Mouse (Mus musculus): ENCODE data around the gene Sp140.
"Not testable (repeated sequence)": the region's sequence is repeated elsewhere in the genome, so short reads cannot be mapped to it uniquely, and the experiment has no call there.

The Sp140 gene

DNA sequence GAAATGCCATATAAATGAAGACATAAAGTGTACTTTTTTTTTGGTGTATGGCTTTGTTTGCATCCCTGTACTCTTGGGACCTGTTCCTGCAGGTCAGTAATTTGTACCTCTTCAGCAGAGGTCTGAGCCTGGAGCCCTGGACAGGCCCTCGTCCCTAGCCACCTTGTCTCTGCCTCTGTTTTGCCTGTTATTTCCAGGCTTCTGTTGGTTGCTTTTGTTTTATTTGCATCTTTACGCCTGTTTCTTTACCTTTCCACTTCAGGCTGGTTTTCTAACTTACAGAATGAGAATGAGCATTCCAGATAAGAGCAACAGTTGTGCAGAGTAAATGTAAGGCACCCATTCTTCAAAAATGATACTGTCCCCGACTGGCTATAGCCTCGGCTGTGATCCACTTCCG lies at the start of gene Sp140:
TSS of gene Sp140 (plus strand) at position 301 of the 400 bp plus-strand sequence.
- DNase-seq (ENCODE audit: low read depth, low spot score) = not testable (repeated sequence)

GRCm38 (mm10) chr1:85555261-85555660 lies 44.9 kb upstream of the Sp140 start:
- not testable (repeated sequence) for DNase-seq (ENCODE audit: low read depth, low spot score)

DNA sequence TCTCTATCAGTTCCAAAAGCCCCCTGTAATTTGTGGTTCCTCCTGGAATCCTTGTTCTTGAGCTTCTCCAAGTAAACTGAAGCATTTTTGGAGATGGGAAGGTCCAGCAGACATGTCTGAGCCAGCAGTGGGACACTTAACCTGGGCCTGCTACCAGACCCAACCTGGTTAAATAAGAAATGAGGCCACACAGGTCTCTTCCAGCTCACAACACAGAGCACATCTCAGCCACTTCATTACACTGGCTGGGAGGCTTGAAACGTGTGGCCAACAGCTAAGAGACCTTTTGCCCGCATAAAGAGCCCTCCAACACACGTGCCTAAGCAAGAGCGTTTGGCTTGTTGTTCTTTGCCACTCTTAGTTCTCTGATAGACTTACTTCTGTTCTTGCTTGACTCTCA lies 26.6 kb upstream of the Sp140 start:
- DNase-seq (ENCODE audit: low read depth, low spot score) = not testable (repeated sequence)

DNA sequence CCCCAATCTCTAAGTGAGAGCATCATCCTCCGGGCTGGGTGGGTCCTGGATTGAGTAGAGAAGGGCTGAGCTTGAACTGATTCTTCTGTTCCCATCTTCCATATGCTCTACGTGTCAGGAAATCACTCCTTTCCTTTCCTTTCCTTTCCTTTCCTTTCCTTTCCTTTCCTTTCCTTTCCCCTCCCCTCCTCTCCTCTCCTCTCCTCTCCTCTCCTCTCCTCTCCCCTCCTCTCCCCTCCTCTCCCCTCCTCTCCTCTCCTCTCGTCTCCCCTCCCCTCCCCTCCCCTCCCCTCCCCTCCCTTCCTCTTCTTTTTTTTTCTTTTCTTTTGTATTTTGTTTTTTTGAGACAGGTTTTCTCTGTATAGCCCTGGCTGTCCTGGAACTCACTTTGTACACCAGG lies 24.8 kb upstream of the Sp140 start, which contains the start of gene G530012D18Rik:
TSS of gene G530012D18Rik (plus strand) at position 301 of the 400 bp plus-strand sequence.
- not testable (repeated sequence) for DNase-seq (ENCODE audit: low read depth, low spot score)

DNA sequence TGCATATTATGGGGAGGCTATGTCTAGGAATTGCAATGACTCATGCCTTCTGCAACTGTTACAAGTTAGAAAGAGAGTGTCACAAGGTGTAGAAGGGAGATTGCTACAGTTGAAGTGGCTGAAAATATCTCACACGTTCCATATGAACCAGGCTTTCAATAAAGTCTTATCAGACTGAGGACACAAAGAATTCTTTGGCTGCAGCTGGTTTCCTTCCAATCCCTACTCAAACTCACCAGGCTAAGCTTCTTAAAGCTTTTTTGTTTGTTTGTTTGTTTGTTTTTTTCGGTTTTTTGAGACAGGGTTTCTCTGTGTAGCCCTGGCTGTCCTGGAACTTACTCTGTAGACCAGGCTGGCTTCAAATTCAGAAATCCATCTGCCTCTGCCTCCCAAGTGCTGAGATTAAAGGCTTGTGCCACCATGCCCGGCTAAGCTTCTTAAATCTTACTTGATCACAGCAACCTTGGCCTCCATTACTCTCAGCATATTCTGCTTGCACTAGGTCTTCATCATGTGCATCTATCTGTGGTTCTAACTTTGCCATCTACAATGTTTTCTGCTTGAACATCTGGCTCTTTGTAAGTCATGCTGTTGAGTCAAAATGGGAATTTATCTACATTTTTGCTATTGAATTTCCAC lies 21.7 kb upstream of the Sp140 start:
- DNase-seq (ENCODE audit: low read depth, low spot score) = not testable (repeated sequence)

GRCm38 (mm10) chr1:85579199-85580147 lies 20.7 kb upstream of the Sp140 start:
- DNase-seq (ENCODE audit: low read depth, low spot score) = not testable (repeated sequence)

- not testable (repeated sequence) for DNase-seq (ENCODE audit: low read depth, low spot score)
These were observed 20.0 kb upstream of the Sp140 start for GRCm38 (mm10) chr1:85580148-85580534.

DNA sequence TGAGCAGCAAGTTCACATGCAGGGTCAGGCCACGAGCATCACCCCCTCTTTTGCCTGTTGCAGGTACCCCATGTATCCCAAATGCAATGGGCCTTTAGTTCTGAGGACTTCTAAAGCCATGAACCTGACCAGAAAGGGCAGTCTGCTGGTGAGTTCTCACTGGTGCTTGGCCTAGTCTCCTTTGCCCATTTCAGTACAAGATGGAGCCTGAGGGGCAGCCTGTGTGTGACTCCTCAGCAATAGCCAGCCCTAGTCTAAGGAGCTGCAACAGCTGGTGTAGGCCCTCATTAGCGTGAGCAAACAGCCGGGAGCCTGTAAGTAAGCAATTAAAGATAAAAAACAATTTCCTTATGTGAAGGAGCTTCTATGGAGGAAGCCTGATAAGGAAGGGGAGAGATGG lies 19.6 kb upstream of the Sp140 start:
- DNase-seq (ENCODE audit: low read depth, low spot score) = not testable (repeated sequence)

GRCm38 (mm10) chr1:85581518-85581917 lies 18.7 kb upstream of the Sp140 start:
- peak; percentile 0 for DNase-seq (ENCODE audit: low read depth, low spot score)

GRCm38 (mm10) chr1:85588697-85589096 lies 11.5 kb upstream of the Sp140 start:
- DNase-seq (ENCODE audit: low read depth, low spot score) = not testable (repeated sequence)

DNA sequence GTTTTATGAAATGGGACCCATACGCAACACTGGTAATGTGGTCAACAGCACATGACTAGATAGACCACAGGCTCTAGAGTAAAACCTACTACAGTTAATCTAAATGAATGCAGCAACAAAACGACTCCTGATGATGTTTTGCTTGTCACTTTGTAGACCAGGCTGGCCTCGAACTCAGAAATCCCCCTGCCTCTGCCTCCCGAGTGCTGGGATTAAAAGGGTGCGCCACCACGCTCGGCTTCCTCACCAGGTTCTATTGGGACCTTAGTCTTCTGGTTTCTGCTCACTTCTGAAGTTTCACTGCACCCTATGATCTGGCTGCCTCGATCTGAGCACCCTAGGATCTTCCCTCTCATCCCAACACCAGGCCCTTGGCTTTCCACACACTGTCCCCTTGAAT lies 7.7 kb upstream of the Sp140 start:
- not testable (repeated sequence) for DNase-seq (ENCODE audit: low read depth, low spot score)

- DNase-seq (ENCODE audit: low read depth, low spot score) = not testable (repeated sequence)
These were observed 1.7 kb upstream of the Sp140 start, which contains the start of gene Sp110 for GRCm38 (mm10) chr1:85598271-85599012. TSS of gene Sp110 (minus strand) at chr1:85598817.

DNA sequence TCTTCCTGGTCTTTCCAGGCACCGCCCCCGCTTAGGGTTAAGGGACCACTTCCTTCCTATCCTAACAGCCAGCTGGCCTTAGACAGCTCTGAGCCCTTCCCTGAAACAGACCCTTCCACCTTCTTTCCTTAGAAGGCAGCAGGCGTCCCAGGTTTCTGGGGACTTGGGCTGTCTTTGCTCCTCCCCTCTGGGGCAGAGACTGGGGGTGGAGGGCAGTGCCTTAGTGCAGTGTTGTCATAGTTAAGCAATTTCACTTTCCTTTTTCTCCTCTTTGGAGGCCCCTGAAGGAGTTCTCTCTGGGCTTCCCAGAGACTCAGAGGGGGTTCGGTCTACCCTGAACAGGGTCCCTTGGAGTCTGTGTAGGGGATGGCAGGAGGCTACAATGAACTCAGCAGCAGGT lies 616 bp downstream of the Sp140 start:
- not testable (repeated sequence) for DNase-seq (ENCODE audit: low read depth, low spot score)

DNA sequence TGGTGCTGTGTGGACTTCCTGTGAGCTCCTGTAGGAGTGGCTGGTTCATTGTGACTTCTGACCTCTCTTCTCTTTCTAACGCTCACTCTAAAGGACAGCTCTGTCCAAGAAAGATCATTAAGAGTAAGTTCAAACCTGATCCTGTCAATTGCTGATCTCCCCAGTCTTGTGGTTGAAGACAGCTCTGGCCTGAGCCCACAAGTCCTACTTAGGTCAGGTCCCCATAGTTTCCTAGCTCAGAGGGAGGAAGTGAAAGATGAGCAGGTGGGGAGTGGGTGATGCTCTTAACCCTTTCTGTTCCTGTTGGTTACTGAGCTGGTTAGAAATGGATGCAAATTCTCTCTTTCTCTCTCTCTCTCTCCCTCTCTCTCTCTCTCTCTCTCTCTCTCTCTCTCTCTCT lies 4.2 kb downstream of the Sp140 start:
- not testable (repeated sequence) for DNase-seq (ENCODE audit: low read depth, low spot score)

DNA sequence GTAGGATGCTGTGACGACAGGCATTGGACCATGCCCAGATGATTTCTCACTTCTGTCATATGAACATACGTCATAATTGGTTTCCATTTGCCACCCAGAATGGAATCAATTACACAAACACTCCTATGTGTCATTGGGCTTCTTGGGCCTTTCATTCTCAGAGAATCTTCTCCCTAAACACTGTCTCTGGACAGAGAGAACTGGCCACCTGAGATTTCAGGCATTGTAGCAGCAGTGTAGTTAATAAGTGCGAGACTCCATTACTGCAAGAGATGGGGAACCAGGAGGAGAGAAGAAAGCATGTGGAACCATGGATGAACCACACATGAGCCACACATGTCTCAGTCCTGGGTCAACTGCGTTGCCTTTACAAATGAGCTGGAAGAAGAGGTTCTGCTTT lies 8.2 kb downstream of the Sp140 start:
- DNase-seq (ENCODE audit: low read depth, low spot score) = not testable (repeated sequence)

DNA sequence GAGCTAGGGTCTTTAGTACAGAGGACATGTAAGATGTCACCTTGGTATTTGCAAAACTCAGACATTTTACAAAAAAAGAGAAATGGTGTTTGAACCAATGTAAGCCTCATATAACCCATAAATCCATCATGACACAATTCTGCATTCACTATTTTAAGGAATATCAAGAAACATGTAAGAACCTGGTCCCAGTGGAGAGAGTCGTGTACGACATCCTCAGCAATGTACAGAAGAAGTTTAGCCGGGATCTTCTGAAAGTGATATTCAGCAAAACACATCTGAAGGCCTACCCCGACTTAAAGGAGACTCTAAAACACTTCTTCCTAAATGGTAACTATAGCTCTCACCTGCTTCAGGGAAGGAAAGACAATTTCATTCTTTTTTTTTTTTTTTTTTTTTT lies 10.4 kb downstream of the Sp140 start:
- DNase-seq (ENCODE audit: low read depth, low spot score) = not testable (repeated sequence)

DNA sequence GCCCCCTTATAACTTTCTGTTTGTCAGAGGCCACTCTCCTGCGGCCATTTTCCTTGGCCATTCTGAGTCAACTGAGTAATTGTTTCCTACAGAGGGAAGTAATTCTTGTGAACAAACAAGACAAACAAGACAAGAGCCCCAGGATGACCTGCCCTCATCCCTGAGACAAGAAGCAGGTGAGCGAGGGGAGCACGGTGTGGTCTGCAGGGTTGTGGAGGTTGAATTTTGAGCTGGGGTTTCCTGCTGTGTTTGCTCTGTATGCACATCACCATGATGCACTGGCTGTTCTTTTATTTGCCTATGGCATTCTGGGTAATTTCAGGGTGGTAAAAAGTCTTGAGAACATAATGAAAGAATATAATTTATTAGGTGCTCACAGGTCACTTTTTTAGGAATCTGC lies 14.9 kb downstream of the Sp140 start:
- DNase-seq (ENCODE audit: low read depth, low spot score) = not testable (repeated sequence)

- not testable (repeated sequence) for DNase-seq (ENCODE audit: low read depth, low spot score)
These were observed 15.6 kb downstream of the Sp140 start for GRCm38 (mm10) chr1:85615819-85616218.

DNA sequence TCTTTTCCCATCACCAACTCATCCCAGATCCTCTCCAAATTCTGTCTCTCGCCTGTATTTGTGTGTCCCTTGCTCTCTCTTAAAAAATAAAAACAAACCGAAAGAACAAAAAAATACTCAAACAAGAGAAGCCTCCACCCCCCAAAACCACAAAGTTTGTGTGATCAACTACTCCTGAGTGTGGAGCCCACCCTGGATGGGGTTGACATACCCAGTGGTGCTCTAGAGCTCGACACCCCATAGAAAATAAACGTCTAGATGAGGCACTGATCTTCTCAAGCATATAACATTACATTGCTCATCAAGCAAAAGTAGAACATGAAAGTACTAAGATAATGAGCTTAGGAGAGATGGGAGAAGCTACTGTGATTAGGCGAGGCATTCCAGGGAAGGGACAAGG lies 17.0 kb downstream of the Sp140 start:
- DNase-seq (ENCODE audit: low read depth, low spot score) = not testable (repeated sequence)

DNA sequence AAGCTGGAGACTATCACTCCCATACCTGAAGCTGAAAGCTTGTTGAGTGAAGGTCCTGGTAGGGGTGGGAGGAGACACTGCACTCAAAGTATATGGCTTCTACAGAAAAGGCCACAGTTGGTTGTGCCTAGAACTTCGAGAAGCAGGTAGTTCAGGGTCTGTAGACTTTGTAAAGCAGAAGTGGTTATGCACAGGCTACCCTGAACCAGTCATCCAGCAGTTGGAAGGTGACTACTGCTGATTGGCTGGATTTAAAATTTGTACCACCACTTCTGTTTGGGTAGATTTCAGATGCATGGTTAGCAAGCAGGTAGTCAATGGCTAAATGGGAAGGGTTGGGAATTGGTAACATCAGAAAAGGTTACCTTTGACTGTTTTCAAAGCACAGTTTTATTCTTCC lies 18.5 kb downstream of the Sp140 start:
- not testable (repeated sequence) for DNase-seq (ENCODE audit: low read depth, low spot score)

- not testable (repeated sequence) for DNase-seq (ENCODE audit: low read depth, low spot score)
These were observed 36.8 kb downstream of the Sp140 start for GRCm38 (mm10) chr1:85636936-85637335.

DNA sequence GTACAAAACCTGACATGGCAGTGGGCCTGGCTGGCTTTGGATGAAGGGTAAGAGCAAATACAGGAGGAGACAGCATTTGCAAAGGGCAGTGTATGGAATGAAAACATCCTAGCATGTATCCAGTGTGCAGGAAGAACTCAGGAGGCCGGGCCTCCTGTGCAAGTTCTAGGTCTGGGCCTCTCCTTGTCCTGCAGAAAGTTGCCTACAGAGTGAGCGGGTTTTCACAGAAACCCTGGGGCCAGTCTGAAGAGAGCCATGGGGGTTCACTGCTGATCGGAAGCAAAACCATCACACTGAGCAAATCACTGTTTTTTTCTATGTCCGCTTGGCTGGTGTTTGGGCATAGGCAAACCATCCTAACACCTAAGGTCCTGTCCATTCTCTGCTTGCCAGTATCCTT lies 38.0 kb downstream of the Sp140 start:
- not testable (repeated sequence) for DNase-seq (ENCODE audit: low read depth, low spot score)
